Mouse (Mus musculus) intestine, embryonic 14.5 days (tissue): ENCODE data around the gene Gm20814. TPM values are rescaled to one million over a fixed set of nuclear protein-coding genes. Genes with fewer than 3 reads are reported as not detected.
"Not testable (repeated sequence)": the region's sequence is repeated elsewhere in the genome, so short reads cannot be mapped to it uniquely, and the experiment has no call there.

ENCODE experiments used
- ATAC-seq: fragments of 200-750 bp; cut with Nextera tagmentation; replicated peaks from 2 replicates; pipeline ENCODE4 v1.8.0; 2017; ENCODE audit warnings: low read depth, moderate number of reproducible peaks, moderate TSS enrichment, moderate library complexity; ENCODE audit not compliant: low FRiP score, low TSS enrichment
- DNase-seq: peaks from one replicate; pipeline ENCODE4 v3.0.0-alpha.2; 2018; ENCODE audit warnings: low spot score
- H3K27ac ChIP-seq: fragments of 300-500 bp; sonication (generic); 2 replicates; pipeline ENCODE4 v1.5.1; 2014; ENCODE audit warnings: low read depth, mild to moderate bottlenecking, control low read depth
- H3K27me3 ChIP-seq: fragments of 300-500 bp; sonication (generic); replicated peaks from 2 replicates; pipeline ENCODE4 v1.6.1; 2014; ENCODE audit warnings: low read length, control low read depth; ENCODE audit not compliant: control insufficient read depth, insufficient read depth
- H3K36me3 ChIP-seq: fragments of 300-500 bp; sonication (generic); 2 replicates; pipeline ENCODE4 v1.6.1; 2014; ENCODE audit warnings: low read length, control low read depth; ENCODE audit not compliant: control insufficient read depth, insufficient read depth
- H3K4me1 ChIP-seq: fragments of 300-500 bp; sonication (generic); replicated peaks from 2 replicates; pipeline ENCODE4 v1.6.1; 2014; ENCODE audit warnings: low read length, control low read depth, mixed read lengths; ENCODE audit not compliant: control insufficient read depth, insufficient read depth
- H3K4me2 ChIP-seq: fragments of 300-500 bp; sonication (generic); 2 replicates; pipeline ENCODE4 v1.6.1; 2014; ENCODE audit warnings: low read length
- H3K4me3 ChIP-seq: fragments of 300-500 bp; sonication (generic); 2 replicates; pipeline ENCODE4 v1.5.1; 2014; ENCODE audit warnings: low read depth, low read length, control low read depth, mixed read lengths
- H3K9ac ChIP-seq: fragments of 300-500 bp; sonication (generic); 2 replicates; pipeline ENCODE4 v1.6.1; 2014; ENCODE audit warnings: mild to moderate bottlenecking, low read length
- H3K9me3 ChIP-seq: fragments of 300-500 bp; sonication (generic); 2 replicates; pipeline ENCODE4 v1.6.1; 2016; ENCODE audit warnings: low read length, control low read depth; ENCODE audit not compliant: control insufficient read depth
- WGBS: fragments of 180-500 bp; shearing (Covaris S2); extraction: QIAGEN DNeasy Blood & Tissue Kit; methylation state at CpG from one replicate; pipeline ENCODE4 v1.1.7; 2014; 5-methylcytosine and 5-hydroxymethylcytosine counted together
- polyA plus RNA-seq: library from polyadenylated mRNA; unstranded; fragments of >200 nt; fragmentation: Nextera tagmentation; extraction: Ambion mirVana; gene quantifications from 2 replicates; pipeline ENCODE4 v1.2.1, GENCODE M21; 2014

Gm20814 gene
- not detected in 2 replicates for polyA plus RNA-seq

- WGBS = no CpG with 5 or more reads among the region's 6 CpGs
- DNase-seq, H3K36me3 ChIP-seq, H3K9ac ChIP-seq, H3K9me3 ChIP-seq, H3K27ac ChIP-seq, H3K4me1 ChIP-seq, H3K4me3 ChIP-seq, ATAC-seq, H3K4me2 ChIP-seq, H3K27me3 ChIP-seq: not testable (repeated sequence)
These were observed at the start of gene Gm20814 for GRCm38 (mm10) chrY:75195556-75195955. TSS of gene Gm20814 (plus strand) at chrY:75195856.
